Mouse (Mus musculus) hindbrain, embryonic 11.5 days (tissue): ENCODE measurements around the gene Itgb3. TPM values are rescaled to one million over a fixed set of nuclear protein-coding genes. Genes with fewer than 3 reads are reported as not detected.

Source experiments
- ATAC-seq: fragments of 200-750 bp; cut with Nextera tagmentation; 2 replicates; pipeline ENCODE4 v1.8.0; 2017; ENCODE audit warnings: mild to moderate bottlenecking, moderate TSS enrichment, moderate library complexity; ENCODE audit not compliant: low FRiP score
- DNase-seq: peaks from one replicate; pipeline ENCODE4 v3.0.0-alpha.2; 2015; ENCODE audit warnings: low spot score
- H3K27ac ChIP-seq: fragments of 300-500 bp; sonication (generic); 2 replicates; pipeline ENCODE4 v1.5.1; 2014; ENCODE audit warnings: mild to moderate bottlenecking, low read depth, low read length
- H3K27me3 ChIP-seq: fragments of 300-500 bp; sonication (generic); 2 replicates; pipeline ENCODE4 v1.6.1; 2014; ENCODE audit warnings: mild to moderate bottlenecking, low read length, moderate library complexity, mixed read lengths; ENCODE audit not compliant: control insufficient read depth, insufficient read depth
- H3K36me3 ChIP-seq: fragments of 300-500 bp; sonication (generic); 2 replicates; pipeline ENCODE4 v1.6.1; 2014; ENCODE audit warnings: mild to moderate bottlenecking, low read length, moderate library complexity, mixed read lengths; ENCODE audit not compliant: control insufficient read depth, insufficient read depth
- H3K4me1 ChIP-seq: fragments of 300-500 bp; sonication (generic); replicated peaks from 2 replicates; pipeline ENCODE4 v1.6.1; 2014; ENCODE audit warnings: low read length, mixed read lengths; ENCODE audit not compliant: control insufficient read depth, insufficient read depth
- H3K4me2 ChIP-seq: fragments of 300-500 bp; sonication (generic); replicated peaks from 2 replicates; pipeline ENCODE4 v1.6.1; 2014; ENCODE audit warnings: mild to moderate bottlenecking, low read depth, low read length
- H3K4me3 ChIP-seq: fragments of 300-500 bp; sonication (generic); 2 replicates; pipeline ENCODE4 v1.5.1; 2014; ENCODE audit warnings: low read depth, low read length
- H3K9ac ChIP-seq: fragments of 300-500 bp; sonication (generic); 2 replicates; pipeline ENCODE4 v1.6.1; 2014; ENCODE audit warnings: low read depth, low read length
- H3K9me3 ChIP-seq: fragments of 300-500 bp; sonication (generic); 2 replicates; pipeline ENCODE4 v1.6.1; 2016; ENCODE audit warnings: low read length; ENCODE audit not compliant: control insufficient read depth
- WGBS: fragments of 180-500 bp; shearing (Covaris S2); extraction: QIAGEN DNeasy Blood & Tissue Kit; methylation state at CpG from one replicate; pipeline ENCODE4 v1.1.7; 2014; 5-methylcytosine and 5-hydroxymethylcytosine counted together
- polyA plus RNA-seq: library from polyadenylated mRNA; unstranded; fragments of >200 nt; fragmentation: Nextera tagmentation; extraction: Ambion mirVana; gene quantifications from 2 replicates; pipeline ENCODE4 v1.2.1, GENCODE M21; 2014

Gene Itgb3
- polyA plus RNA-seq: 1.3 and 1.4 TPM in 2 replicates

DNA sequence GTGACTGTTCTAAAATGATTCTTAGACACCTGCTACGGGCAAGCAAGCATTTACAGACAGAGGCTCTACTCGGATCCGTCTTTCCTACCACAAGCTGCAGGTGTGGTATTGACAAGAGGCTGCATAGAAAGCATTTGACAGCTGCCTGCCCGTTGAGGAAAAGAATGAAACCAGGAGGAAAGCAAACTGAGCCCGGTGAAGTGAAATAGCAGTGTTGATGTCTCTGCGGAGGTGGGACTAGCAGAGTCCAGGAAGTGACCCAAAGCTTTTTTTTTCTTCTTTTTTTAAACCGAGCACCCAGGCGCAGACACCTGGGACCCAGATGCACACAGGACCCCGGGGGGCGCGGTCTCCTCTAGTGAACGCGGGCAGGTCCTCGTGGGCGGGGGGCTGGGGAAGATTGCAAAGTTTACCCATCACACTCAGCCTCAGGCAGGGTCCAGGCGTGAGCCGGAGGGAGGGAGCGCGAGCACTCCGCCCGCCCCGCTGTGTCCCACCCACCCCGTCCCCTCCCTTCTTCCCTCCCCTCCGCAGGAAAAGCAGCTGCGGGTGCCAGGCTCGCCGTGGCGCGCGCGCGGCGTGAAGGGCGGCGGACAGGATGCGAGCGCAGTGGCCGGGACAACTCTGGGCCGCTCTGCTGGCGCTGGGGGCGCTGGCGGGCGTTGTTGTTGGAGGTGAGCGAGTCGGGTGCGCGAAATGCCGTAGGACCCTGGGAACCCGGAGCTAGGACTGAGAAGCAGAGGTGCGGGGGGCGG, at the start of gene Itgb3:
Gene Itgb3 (plus strand): TSS at position 510 of the 755 bp plus-strand sequence.
- DNase-seq: peak; percentile 83
- peak within 1 kb of the TSS; percentile 92 for H3K4me2 ChIP-seq
- no peaks in the 10 kb centered on the region for H3K36me3 ChIP-seq
- ATAC-seq: peak; percentile 86
- H3K27me3 ChIP-seq: peaks cover 18% of the 10 kb centered on the region
- no peaks in the 10 kb centered on the region for H3K9me3 ChIP-seq
- WGBS: 1% methylated on average over 44 of the region's 51 CpGs
- no peak within 1 kb of the TSS for H3K27ac ChIP-seq
- peak within 1 kb of the TSS; percentile 45 for H3K4me3 ChIP-seq
- peaks cover 2% of the 10 kb centered on the region; the same call in 1 of the 2 replicates for H3K4me1 ChIP-seq
- H3K9ac ChIP-seq: peak within 1 kb of the TSS; percentile 48

DNA sequence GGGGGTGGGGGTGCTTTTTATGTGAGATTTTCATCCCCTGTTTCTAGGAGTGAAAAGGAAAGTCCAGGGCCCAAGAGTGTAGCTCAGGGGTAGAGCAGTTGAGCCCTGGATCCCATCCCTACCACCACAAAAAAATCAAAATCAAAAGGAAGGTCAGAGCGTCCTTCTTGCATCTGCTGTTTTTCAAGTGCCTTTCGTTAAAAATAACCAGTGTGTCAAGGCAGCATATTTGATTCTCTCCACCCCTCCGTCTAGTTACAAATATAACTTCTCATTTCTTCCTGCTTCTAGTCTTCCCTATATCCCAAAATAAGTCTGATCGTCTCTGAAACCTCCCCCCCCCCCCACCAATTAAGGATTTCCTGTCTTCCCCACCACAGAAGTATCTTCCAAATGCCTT, 49.7 kb upstream of the Itgb3 start:
- Histone ChIP-seq H3K4me1 (no peaks in the 10 kb centered on the region), H3K27me3 (no peaks in the 10 kb centered on the region), H3K4me2 (no peak overlapping the region), H3K4me3 (no peak overlapping the region), H3K9ac (no peak overlapping the region), H3K27ac (no peak overlapping the region), H3K9me3 (no peaks in the 10 kb centered on the region), H3K36me3 (no peaks in the 10 kb centered on the region)
- DNase-seq: no peak
- 87% methylated on average over 4 of the region's 4 CpGs for WGBS
- ATAC-seq: no peak

DNA sequence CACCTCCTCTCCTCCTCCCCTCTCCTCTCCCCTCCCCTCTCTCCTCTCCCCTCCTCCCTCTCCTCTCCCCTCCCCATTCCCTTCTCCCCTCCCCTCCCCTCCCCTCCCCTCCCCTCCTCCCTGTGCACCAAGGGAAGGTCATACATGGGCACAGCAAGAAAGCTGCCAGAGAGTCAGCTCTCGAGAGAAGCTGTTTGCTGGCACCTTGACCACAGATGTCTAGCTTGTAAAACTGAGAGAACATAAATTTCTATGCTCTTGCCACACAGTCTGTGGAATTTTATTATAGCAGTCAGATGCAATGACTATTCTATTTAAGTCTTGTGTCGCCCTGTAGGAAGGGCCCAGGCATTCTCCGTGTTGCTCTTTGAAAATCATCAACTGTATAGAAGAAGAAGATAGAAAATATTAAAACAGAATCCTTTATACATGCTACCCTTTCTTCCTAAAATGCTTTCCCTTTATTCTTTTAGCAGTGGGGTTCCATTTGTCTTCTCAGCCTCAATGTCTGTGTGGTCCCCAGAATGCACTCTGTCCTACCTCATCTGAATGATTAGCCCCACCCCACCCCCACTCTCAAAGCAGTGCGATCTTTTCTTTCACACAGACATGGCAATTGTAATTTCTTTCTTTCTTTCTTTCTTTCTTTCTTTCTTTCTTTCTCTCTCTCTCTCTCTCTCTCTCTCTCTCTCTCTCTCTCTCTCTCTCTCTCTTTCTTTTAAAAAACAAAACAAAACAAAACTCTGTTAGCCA, 49.0 kb upstream of the Itgb3 start:
- H3K9ac ChIP-seq: no peak overlapping the region
- 60% methylated on average over 4 of the region's 4 CpGs for WGBS
- H3K4me3 ChIP-seq: no peak overlapping the region
- H3K27ac ChIP-seq: no peak overlapping the region
- H3K9me3 ChIP-seq: no peaks in the 10 kb centered on the region
- no peaks in the 10 kb centered on the region for H3K4me1 ChIP-seq
- no peaks in the 10 kb centered on the region for H3K36me3 ChIP-seq
- no peaks in the 10 kb centered on the region for H3K27me3 ChIP-seq
- DNase-seq (no peak), ATAC-seq (no peak)
- H3K4me2 ChIP-seq: no peak overlapping the region

DNA sequence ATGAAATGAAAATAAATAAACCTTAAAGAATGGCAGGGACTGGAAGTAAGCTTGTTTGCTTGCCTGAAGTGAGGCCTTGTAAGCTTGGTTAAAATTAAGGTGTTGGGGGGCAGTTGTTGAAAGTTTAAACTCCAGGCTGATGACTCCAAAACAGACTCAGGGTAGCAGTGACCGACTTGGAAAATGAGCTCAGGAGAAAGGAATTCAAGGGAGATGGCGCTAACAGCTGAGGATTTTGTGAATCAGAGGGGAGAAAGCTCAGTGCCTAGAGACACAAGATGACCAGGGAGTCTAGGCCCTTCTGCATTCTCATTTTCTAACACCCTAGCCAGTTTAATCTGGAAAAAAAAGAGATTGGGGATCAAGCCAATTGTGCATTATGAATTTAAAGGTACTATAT, 46.8 kb upstream of the Itgb3 start:
- Histone ChIP-seq H3K27ac (no peak overlapping the region), H3K36me3 (no peaks in the 10 kb centered on the region), H3K4me2 (no peak overlapping the region), H3K9ac (no peak overlapping the region), H3K27me3 (no peaks in the 10 kb centered on the region), H3K4me3 (no peak overlapping the region), H3K4me1 (no peaks in the 10 kb centered on the region), H3K9me3 (no peaks in the 10 kb centered on the region)
- no peak for ATAC-seq
- WGBS: 67% methylated on average over 2 of the region's 2 CpGs
- no peak for DNase-seq

DNA sequence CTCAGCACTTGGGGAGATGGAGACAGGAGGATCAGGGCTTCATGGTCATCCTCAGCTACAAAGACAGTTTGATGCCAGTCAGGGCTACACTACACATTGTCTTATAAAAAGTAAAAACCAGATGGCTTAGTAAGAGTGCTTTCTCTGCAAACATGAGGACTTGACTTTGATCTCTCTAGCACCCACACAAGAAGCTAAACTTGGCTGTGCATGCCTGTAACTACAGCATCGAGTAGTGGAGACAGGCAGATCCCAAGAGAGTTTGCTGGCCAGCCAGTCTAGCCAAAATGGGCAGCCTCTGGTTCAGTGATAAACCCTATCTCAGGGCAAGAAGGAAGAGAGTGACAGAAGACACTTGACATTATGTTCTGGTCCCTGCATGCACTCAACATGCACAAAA, 44.3 kb upstream of the Itgb3 start:
- ATAC-seq: no peak
- no peaks in the 10 kb centered on the region for H3K9me3 ChIP-seq
- H3K27me3 ChIP-seq: no peaks in the 10 kb centered on the region
- WGBS: 63% methylated on average over 1 of the region's 1 CpGs
- H3K36me3 ChIP-seq: no peaks in the 10 kb centered on the region
- no peak for DNase-seq
- H3K4me1 ChIP-seq: no peaks in the 10 kb centered on the region
- no peak overlapping the region for H3K4me3 ChIP-seq
- no peak overlapping the region for H3K27ac ChIP-seq
- no peak overlapping the region for H3K4me2 ChIP-seq
- H3K9ac ChIP-seq: no peak overlapping the region

DNA sequence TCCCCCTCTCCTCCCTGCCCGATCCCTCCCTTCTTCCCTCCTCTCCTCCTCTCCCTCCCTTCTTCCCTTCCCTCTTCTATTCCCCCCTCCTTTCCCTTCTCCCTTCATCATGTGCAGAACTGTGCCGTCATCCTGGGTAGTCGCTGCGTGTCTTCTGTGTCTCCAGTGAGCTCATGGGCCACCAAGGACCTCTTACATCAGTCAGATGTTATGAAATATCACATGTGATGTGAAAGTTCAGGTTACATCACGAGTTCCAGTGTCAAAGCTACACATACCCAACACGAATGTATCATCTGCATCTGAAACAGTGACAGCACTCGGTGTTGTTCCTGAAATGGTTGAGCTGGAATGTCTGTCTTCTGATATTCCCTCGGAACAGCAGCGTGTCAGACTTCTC, 42.6 kb upstream of the Itgb3 start:
- WGBS: 86% methylated on average over 9 of the region's 9 CpGs
- no peaks in the 10 kb centered on the region for H3K27me3 ChIP-seq
- ATAC-seq: no peak

DNA sequence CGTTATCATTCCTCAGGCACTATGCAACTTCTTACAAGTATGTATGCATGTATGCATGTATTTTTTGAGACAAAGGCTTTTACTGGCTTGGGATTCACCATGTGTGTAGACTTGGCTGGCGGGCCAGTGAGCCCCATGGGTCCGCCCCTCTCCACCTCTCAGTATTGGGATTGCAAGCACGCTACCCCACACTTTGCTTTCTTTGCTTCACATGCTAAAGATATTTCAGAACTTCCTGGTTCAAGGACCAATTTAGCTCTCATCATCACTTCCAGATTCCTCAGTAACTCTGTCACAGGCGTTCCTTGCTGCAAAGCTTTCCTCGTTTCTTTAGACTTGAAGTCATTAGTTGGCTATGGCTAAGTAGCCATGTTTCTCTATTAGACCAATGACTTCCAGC, 41.7 kb upstream of the Itgb3 start:
- Histone ChIP-seq H3K4me3 (no peak overlapping the region), H3K4me2 (no peak overlapping the region), H3K27me3 (no peaks in the 10 kb centered on the region), H3K4me1 (no peaks in the 10 kb centered on the region), H3K36me3 (no peaks in the 10 kb centered on the region), H3K27ac (no peak overlapping the region), H3K9ac (no peak overlapping the region), H3K9me3 (no peaks in the 10 kb centered on the region)
- 85% methylated on average over 6 of the region's 6 CpGs for WGBS
- DNase-seq: no peak
- ATAC-seq: no peak

More for the DNA sequence above, 42.6 kb upstream of the Itgb3 start:
- Histone ChIP-seq H3K9me3 (no peaks in the 10 kb centered on the region), H3K9ac (no peak overlapping the region), H3K4me1 (no peaks in the 10 kb centered on the region), H3K4me3 (no peak overlapping the region), H3K36me3 (no peaks in the 10 kb centered on the region), H3K27ac (no peak overlapping the region), H3K4me2 (no peak overlapping the region)
- DNase-seq: no peak

DNA sequence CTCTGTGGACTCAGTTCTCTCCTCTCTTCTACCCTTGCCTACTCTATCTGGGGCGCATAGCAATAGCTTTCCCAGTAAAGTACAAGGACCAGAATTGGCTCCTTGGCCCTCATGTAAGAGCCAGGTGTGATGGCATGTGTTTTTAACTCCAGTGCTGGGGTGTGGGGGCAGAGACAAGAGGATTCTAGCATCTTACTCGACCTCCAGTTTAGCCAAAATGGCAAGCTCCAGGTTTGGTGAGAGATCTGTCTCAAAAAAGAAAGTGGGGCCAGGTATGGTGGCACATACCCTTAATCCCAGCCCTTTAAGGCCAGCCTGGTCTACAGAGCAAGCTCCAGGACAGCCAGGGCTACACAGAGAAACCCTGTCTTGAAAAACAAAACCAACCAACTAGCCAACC, 41.0 kb upstream of the Itgb3 start:
- H3K4me1 ChIP-seq: no peaks in the 10 kb centered on the region
- no peak overlapping the region for H3K4me3 ChIP-seq
- H3K4me2 ChIP-seq: no peak overlapping the region
- 75% methylated on average over 2 of the region's 2 CpGs for WGBS
- no peaks in the 10 kb centered on the region for H3K9me3 ChIP-seq
- H3K9ac ChIP-seq: no peak overlapping the region
- H3K27me3 ChIP-seq: no peaks in the 10 kb centered on the region
- ATAC-seq (no peak), DNase-seq (no peak)
- H3K36me3 ChIP-seq: no peaks in the 10 kb centered on the region
- no peak overlapping the region for H3K27ac ChIP-seq

DNA sequence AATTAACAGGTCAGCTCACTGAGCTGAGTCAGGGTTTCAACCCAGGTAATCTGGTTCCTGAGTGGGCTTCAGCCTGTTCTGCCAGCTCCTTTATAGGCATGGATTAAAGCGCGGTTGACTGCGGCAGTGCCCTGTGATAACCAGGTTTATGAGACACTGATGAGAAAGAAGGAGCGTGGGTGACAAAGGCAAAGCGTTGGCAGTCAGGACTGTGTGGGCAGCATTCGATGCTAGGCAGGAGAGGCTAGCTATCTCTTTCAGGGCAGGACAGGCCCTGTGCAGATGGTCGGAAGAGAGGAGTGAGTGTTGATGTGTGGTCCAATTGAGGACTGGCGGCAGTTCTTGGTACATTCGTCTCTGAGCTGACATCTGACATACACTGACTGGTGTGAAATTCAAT, 40.1 kb upstream of the Itgb3 start:
- Histone ChIP-seq H3K4me1 (no peaks in the 10 kb centered on the region), H3K27ac (no peak overlapping the region), H3K9ac (no peak overlapping the region), H3K9me3 (no peaks in the 10 kb centered on the region), H3K4me2 (no peak overlapping the region), H3K27me3 (no peaks in the 10 kb centered on the region), H3K4me3 (no peak overlapping the region), H3K36me3 (no peaks in the 10 kb centered on the region)
- 83% methylated on average over 9 of the region's 9 CpGs for WGBS
- no peak for ATAC-seq
- no peak for DNase-seq
